Mouse (Mus musculus): ENCODE measurements around the gene Pomgnt2. TPM values are rescaled to one million over a fixed set of nuclear protein-coding genes. Genes with fewer than 3 reads are reported as not detected.

Pomgnt2 gene
- total and polyA plus RNA-seq, 3 experiments, result not detected

DNA sequence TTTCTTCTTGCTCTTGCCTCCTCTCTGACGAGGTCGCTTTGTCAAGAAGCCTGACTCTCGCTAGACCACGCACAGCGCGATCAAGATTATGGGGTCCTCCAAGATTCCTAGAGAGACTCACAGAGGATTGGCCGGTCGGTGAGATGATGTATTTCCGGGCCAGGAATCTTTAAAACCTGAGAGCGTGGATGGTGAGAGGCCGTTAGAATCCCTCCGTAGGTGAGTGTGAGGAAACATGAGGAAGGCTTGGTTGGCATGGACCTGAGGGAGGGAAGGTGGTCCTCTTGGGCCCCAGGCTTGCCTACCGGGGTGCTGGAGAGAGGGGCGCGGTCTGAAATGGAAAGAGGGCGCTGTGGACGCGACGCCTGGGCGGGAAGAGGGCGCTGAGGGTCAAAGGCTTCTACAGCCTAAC is 59.0 kb downstream of the Pomgnt2 start (continued):
- TF ChIP-seq USF1 (IDR thresholded peaks at IDR 0.05; ENCODE audit: low read depth, low read length) (no peak), MAZ (IDR thresholded peaks at IDR 0.05; ENCODE audit: low read depth, low read length) (0 out of 2 replicates have a peak, but pooled peaks have one; percentile 34)

DNA sequence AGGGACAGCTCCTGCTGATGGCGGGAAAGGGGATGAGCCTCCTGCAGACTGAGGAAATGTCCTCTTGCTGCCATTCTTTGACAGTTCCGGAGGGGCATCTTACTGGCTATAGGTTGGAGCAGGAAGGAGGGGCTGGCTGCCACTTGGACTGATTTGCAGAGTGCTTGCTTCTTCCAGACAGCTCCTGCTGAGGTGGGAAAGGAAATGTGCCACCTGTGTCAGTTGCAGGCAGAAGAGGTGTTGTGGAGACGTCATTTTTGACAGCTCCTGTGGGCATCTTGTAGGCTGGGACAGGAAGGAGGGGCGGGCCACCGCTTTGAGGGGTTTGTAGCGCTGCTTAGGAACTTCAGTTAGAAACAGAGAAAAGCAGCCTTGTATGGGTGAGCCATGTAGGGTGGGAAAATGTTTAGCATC is 59.5 kb downstream of the Pomgnt2 start:
- dilution Hi-C loops (cut with MboI; ENCODE audit: extremely low pct_ligation_motif_present, extremely low pct_unique_long_range_greater_than_20kb, low sequenced_read_pairs) (no loop called here), in situ Hi-C loops (cut with MboI; ENCODE audit: low pct_ligation_motif_present, low pct_unique_long_range_greater_than_20kb, low sequenced_read_pairs) (loop anchor here (5.0 kb wide), 1 partner anchor 35 kb away; no protein-coding TSS in a partner anchor)
- Histone ChIP-seq H3K27ac (ENCODE audit: insufficient read depth, low read depth) (no peak overlapping the region), H3K9me3 (replicated peaks; ENCODE audit: low read length) (peaks cover 5% of the 10 kb centered on the region), H3K27me3 (replicated peaks) (peaks cover 42% of the 10 kb centered on the region), H3K4me1 (ENCODE audit: control insufficient read depth in 1 of 2, insufficient read depth in 2 of 2) (peaks cover 11 to 42% of the 10 kb centered on the region in 2 experiments), H3K4me3 (replicated peaks in 1 of 3; ENCODE audit: low read depth in 2 of 3, low read length in 2 of 3, poor library complexity in 1 of 3) (peak overlapping the region; percentile 66 to 97 (median 87)), H3K79me2 (replicated peaks; ENCODE audit: control insufficient read depth, extremely low read depth, insufficient read depth, poor library complexity, severe bottlenecking) (peaks cover 13% of the 10 kb centered on the region), H3K36me3 (replicated peaks in 1 of 2; ENCODE audit: control insufficient read depth in 1 of 2, insufficient read depth in 1 of 2, low read length in 1 of 2) (peaks cover 16 to 27% of the 10 kb centered on the region in 2 experiments), H3K4me2 (ENCODE audit: insufficient read depth, low read depth, poor library complexity, severe bottlenecking) (peak overlapping the region; percentile 73), H3K9ac (ENCODE audit: insufficient read depth, low read depth) (peak overlapping the region; percentile 89)
- DNase-seq (ENCODE audit: extremely low read depth), result no peak
- TF ChIP-seq TCF12 (IDR thresholded peaks at IDR 0.05; ENCODE audit: low read depth, low read length) (peak; percentile 10; the same call in 1 of the 2 replicates), SIN3A (IDR thresholded peaks at IDR 0.05; ENCODE audit: low read length) (peak; percentile 26; the same call in 1 of the 2 replicates), CHD2 (IDR thresholded peaks at IDR 0.05; ENCODE audit: low read length) (no peak), POLR2A (IDR thresholded peaks at IDR 0.05; ENCODE audit: low read depth, low read length) (no peak)

DNA sequence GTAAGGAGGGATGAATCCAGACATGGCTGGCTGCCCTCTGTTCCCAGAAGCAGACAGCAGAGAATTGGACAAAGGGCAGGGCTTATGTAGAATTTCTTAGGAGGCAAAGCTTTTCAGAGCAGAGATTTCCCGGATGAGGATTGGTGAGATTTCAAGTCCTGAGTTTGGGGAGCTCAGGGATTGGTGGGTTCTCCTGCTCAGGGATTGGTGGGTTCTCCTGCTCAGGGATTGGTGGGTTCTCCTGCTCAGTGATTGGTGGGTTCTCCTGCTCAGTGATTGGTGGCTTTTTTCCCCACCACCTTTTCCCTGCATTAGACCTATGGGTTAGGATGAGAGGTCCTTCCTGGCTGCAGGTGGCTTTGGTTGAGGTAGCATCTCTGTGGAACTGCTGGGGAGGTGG is 60.0 kb downstream of the Pomgnt2 start:
- in situ Hi-C loops (cut with MboI; ENCODE audit: low pct_ligation_motif_present, low pct_unique_long_range_greater_than_20kb, low sequenced_read_pairs) (loop anchor here (5.0 kb wide), 1 partner anchor 35 kb away; no protein-coding TSS in a partner anchor), dilution Hi-C loops (cut with MboI; ENCODE audit: extremely low pct_ligation_motif_present, extremely low pct_unique_long_range_greater_than_20kb, low sequenced_read_pairs) (no loop called here)
- Histone ChIP-seq H3K79me2 (replicated peaks; ENCODE audit: control insufficient read depth, extremely low read depth, insufficient read depth, poor library complexity, severe bottlenecking) (peaks cover 13% of the 10 kb centered on the region), H3K4me2 (ENCODE audit: insufficient read depth, low read depth, poor library complexity, severe bottlenecking) (peak overlapping the region; percentile 73), H3K27me3 (replicated peaks) (peaks cover 47% of the 10 kb centered on the region), H3K9me3 (replicated peaks; ENCODE audit: low read length) (peaks cover 10% of the 10 kb centered on the region), H3K36me3 (replicated peaks in 1 of 2; ENCODE audit: control insufficient read depth in 1 of 2, insufficient read depth in 1 of 2, low read length in 1 of 2) (peaks cover 13 to 22% of the 10 kb centered on the region in 2 experiments), H3K4me3 (replicated peaks in 1 of 3; ENCODE audit: low read depth in 2 of 3, low read length in 2 of 3, poor library complexity in 1 of 3) (peak overlapping the region in 2 of 3 experiments; percentile 18 to 97), H3K27ac (ENCODE audit: insufficient read depth, low read depth) (no peak overlapping the region), H3K4me1 (ENCODE audit: control insufficient read depth in 1 of 2, insufficient read depth in 2 of 2) (peaks cover 9 to 37% of the 10 kb centered on the region in 2 experiments), H3K9ac (ENCODE audit: insufficient read depth, low read depth) (no peak overlapping the region)
- DNase-seq (ENCODE audit: extremely low read depth), result peak; percentile 57
- TF ChIP-seq MYC (IDR thresholded peaks at IDR 0.05; ENCODE audit: low read depth, low read length) (no peak), IRF4 (IDR thresholded peaks at IDR 0.05; ENCODE audit: low read depth, low read length) (no peak), NELFE (IDR thresholded peaks at IDR 0.05; ENCODE audit: low read depth, low read length) (peak; percentile 26; the same call in 1 of the 2 replicates), ZKSCAN1 (IDR thresholded peaks at IDR 0.05; ENCODE audit: borderline replicate concordance, low read depth, low read length) (no peak), CHD1 (IDR thresholded peaks at IDR 0.05; ENCODE audit: low read depth, low read length) (no peak), UBTF (IDR thresholded peaks at IDR 0.05; ENCODE audit: low read depth, low read length) (no peak), POLR2AphosphoS2 (IDR thresholded peaks at IDR 0.05; ENCODE audit: low read depth, low read length) (no peak), E2F4 (IDR thresholded peaks at IDR 0.05; ENCODE audit: insufficient replicate concordance, low read depth, low read length) (no peak), MAX (IDR thresholded peaks at IDR 0.05; ENCODE audit: low read length) (no peak), ZMIZ1 (IDR thresholded peaks at IDR 0.05; ENCODE audit: low read depth, low read length) (no peak), BHLHE40 (IDR thresholded peaks at IDR 0.05; ENCODE audit: low read depth, low read length) (no peak), JUN (IDR thresholded peaks at IDR 0.05; ENCODE audit: insufficient read depth, low read depth, low read length) (no peak), USF1 (IDR thresholded peaks at IDR 0.05; ENCODE audit: low read depth, low read length) (no peak), ETS1 (conservative IDR thresholded peaks at IDR 0.05; ENCODE audit: low read depth, low read length) (no peak), GABPA (IDR thresholded peaks at IDR 0.05; ENCODE audit: insufficient replicate concordance, low read depth, low read length) (no peak), SMC3 (IDR thresholded peaks at IDR 0.05; ENCODE audit: low read depth, low read length) (no peak), ZC3H11A (IDR thresholded peaks at IDR 0.05; ENCODE audit: low read depth, low read length) (no peak), RAD21 (IDR thresholded peaks at IDR 0.05; ENCODE audit: low read depth, low read length) (no peak), EP300 (IDR thresholded peaks at IDR 0.05; ENCODE audit: low read length) (no peak), TCF12 (IDR thresholded peaks at IDR 0.05; ENCODE audit: low read depth, low read length) (peak; percentile 16), SIN3A (IDR thresholded peaks at IDR 0.05; ENCODE audit: low read length) (no peak; the same call in 1 of the 2 replicates), MAFK (IDR thresholded peaks at IDR 0.05; ENCODE audit: insufficient replicate concordance, low read length) (no peak), TBP (conservative IDR thresholded peaks at IDR 0.05; ENCODE audit: low read depth, low read length) (0 out of 2 replicates have a peak, but pooled peaks have one; percentile 51), CHD2 (IDR thresholded peaks at IDR 0.05; ENCODE audit: low read length) (no peak), CTCF (conservative IDR thresholded peaks at IDR 0.05 in 1 of 2, IDR thresholded peaks at IDR 0.05 in 1 of 2; ENCODE audit: low read depth in 2 of 2, low read length in 2 of 2) (no peak), NRF1 (IDR thresholded peaks at IDR 0.05; ENCODE audit: low read depth, low read length) (peak; percentile 2; the same call in 1 of the 2 replicates), RCOR1 (conservative IDR thresholded peaks at IDR 0.05; ENCODE audit: low read depth, low read length) (no peak), ELF1 (IDR thresholded peaks at IDR 0.05; ENCODE audit: low read depth, low read length) (no peak)

Data from CH12.LX (cell line).